Mouse (Mus musculus) embryonic stem cell, embryonic (primary cell): Measurements from ENCODE around the gene Tmem238.

ENCODE experiments used
- CTCF ChIA-PET, 4 experiments: fragments of 300-600 bp in 2 of 4; fragments of 350-600 bp in 2 of 4; sonication (Branson Sonifier 250); formaldehyde crosslinking; loops; one replicate each; lab custom pipeline; 2022; ENCODE audit warnings: inconsistent platforms in 2 of 4; lab: Charles Lee
- POLR2A ChIA-PET, 4 experiments: fragments of 300-600 bp in 2 of 4; fragments of 350-600 bp in 2 of 4; sonication (Branson Sonifier 250); formaldehyde crosslinking; loops; one replicate each; lab custom pipeline; 2022; ENCODE audit warnings: antibody characterized with exemption in 4 of 4, inconsistent platforms in 1 of 4; lab: Charles Lee

Tmem238 gene

DNA sequence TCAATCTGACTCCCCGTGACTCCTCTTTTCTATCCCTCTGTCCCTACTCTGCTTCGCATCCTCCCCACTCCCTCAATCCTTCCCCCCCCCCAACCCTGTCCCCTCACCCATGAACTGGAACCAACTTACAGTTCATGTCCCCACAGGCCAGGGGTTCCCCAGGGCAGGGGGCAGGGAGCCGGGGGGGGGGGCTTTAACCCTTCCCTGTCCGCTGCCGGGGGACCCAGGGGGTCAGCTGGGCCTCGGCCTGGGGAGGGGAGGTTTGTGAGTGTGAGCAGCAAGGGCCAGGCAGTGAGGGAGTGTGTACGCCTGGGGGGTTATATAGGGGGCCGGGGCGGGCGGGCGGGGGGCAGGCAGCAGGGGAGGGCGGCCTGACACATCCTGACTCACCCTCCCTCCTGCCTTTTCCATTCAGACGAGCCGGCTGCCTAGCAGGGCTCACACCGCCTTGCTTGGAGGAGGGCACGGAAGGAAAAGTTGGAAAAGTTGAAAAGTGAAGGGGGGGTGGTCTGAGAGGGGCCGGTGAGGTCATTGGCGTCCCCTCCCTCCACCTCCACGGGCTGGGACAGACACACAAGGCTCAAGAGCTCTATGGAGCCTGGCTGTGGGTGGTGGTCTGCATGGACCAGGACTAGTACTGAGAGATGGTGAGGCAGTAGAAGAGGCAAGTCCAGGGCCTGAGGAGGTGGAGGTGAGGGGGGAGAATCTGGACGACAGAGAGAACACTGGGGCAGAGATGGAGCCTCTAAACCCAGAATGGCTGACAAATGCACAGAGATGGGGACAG is 11.4 kb downstream of the Tmem238 start:
- POLR2A ChIA-PET = interaction anchor here (0.5 to 10.9 kb wide), 41 partner anchors 8 to 231 kb away, joined by 3 to 152 read pairs (median 7); partner anchors contain the start of genes Rpl28 (in 4 of the 4), Tmem238 (in 4 of the 4), Cox6b2 (in 3 of the 4) and Ube2s (in 3 of the 4)
- CTCF ChIA-PET = interaction anchor here in 3 of 4 experiments (0.5 to 1.3 kb wide), 4 partner anchors 11 to 221 kb away, joined by 3 to 10 read pairs (median 5); partner anchors contain the start of genes Shisa7 (in 1 of the 3) and Tmem238 (in 1 of the 3)

DNA sequence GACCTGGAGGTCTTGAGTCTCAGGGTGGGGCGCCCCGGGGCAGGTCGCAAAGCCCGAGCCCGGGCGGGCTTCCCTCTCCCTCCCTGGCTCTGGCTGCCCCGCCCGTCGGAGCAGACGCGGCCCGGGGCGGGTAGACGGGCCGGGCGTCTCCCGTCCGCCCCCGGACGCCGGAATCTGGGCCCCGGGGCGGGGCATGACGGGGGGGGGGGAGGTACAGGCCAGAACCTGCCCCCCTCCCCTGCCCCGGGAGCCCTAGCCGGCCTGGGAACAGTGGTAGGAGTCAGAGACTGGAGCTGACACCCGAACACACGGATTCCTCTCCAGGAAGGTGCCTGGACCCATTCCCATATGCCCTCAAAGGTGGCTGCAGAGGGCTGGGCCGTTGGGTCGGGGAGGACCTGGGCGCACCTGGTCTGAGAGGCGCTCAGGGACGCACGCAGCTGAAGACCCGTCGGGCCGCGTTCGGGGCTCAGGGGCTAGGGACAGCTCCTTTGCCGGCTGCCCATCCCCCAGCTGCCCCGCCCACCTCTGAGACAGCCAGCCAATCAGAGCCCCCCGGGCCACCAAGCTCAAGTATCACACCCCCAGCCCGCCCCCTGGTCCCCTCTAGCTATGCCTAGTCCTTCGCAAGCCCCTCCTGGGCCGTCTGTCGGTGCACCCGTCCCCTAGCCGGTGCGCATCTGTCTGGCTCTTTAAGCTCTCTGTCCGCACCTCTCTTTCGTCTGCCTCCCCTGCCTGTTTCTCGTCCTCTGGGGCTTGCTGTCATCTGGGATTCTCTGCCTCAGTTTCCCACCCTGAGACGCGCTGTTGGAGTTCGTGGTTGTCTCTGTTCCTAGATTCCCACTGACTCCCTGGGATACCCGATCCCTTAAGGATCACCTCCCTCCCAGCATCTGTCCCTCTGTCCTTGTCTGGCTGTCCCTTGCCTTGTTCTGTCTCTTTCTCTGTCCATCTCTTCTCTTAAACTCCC is 12.3 kb downstream of the Tmem238 start:
- CTCF ChIA-PET = interaction anchor here (0.5 to 1.6 kb wide), 10 partner anchors 9 to 232 kb away, joined by 3 to 10 read pairs (median 4); partner anchors contain the start of genes Shisa7 (in 1 of the 4) and Tmem238 (in 1 of the 4)
- POLR2A ChIA-PET = interaction anchor here (0.5 to 10.9 kb wide), 55 partner anchors 9 to 162 kb away, joined by 3 to 152 read pairs (median 6); partner anchors contain the start of genes Cox6b2 (in 4 of the 4), Rpl28 (in 4 of the 4), Tmem238 (in 4 of the 4) and Ube2s (in 3 of the 4)

DNA sequence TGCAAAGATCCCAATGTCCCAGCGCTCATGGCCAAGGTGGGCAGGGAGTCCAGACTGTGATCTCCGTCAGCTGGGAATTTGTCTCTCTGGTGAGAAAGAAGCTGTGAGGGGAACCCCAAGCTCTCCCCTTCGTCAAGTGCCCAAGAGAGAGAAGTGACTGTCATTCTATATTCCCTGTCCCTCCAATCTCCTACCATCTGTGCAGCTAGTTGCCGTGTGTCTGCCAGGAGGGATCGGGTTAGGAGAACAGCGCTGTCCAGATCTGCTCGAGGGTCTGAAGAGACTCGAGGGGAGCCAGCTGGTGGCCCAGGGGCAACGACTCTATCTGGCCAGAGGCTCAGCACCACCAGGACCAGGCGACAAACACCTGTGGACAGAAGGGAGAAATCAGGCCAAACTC is 13.3 kb downstream of the Tmem238 start:
- CTCF ChIA-PET = interaction anchor here in 2 of 4 experiments (1.0 to 1.6 kb wide), 3 partner anchors 10 to 71 kb away, joined by 3 to 7 read pairs (median 3); no protein-coding TSS in a partner anchor
- POLR2A ChIA-PET = interaction anchor here (0.8 to 10.9 kb wide), 30 partner anchors 10 to 287 kb away, joined by 3 to 152 read pairs (median 10); partner anchors contain the start of genes Rpl28 (in 4 of the 4), Tmem238 (in 4 of the 4), Cox6b2 (in 3 of the 4) and Ube2s (in 2 of the 4)

DNA sequence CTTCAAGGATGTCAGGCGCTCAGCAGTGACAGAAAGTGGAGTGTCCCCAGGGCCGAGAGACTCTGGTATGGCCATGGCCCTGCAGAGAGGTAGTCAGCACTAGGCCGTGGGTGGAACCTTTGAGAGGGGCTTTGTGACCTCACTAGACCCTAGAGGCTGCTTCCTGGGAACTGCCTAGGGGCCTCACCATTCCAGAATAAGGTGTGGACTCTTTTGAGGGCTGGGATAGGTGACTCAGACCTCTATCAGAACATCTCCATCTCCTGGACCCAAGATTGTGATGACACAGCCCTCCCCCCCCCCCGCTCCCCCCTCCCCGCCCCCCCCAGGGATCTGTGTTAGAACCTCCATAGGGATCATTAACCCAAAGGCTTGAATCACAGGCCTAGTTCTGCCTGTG is 18.3 kb downstream of the Tmem238 start, which contains the start of gene Fam71e2:
Gene Fam71e2 (minus strand): TSS at position 101 of the 400 bp plus-strand sequence.
- CTCF ChIA-PET = no interaction called here
- POLR2A ChIA-PET = interaction anchor here (0.8 to 10.9 kb wide), 10 partner anchors 17 to 41 kb away, joined by 3 to 152 read pairs (median 5); partner anchors contain the start of genes Rpl28 (in 4 of the 4), Cox6b2 (in 2 of the 4) and Ube2s (in 1 of the 4)

DNA sequence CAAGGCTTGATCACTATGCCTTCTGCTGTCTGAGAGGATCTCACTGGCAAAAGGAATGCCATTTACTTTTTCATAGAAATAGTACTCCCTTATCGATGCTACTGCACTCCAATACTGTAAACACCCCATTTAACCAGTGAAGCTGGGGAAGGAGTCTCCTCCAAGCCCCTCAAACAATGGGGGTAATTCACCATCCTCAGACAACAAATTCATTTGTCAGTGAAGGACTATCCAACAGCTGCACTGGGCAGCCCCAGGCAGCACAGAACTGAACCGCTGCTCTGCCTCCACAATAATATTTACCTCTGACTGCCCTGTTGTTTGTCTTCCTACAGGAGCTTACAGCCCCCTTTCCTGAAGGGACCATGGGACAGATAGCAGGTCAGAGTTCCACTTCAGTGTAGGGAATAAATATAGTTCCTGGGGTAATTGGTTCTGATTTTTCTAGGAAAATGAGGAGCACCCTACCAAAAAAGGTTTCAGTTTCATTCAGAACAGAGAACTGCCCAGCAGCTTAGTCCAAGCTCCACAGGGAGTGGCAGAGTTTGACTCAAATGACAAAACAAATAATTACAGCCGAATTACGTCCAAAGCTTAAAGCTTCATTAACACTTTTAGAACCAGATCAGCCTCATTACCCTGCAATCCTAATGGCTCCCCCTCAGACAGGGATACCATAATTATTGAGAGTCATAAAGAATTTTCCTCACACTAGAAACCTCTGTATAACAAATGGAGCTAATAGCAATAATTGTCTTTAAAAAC is 24.3 kb downstream of the Tmem238 start:
- POLR2A ChIA-PET = interaction anchor here (0.8 to 2.8 kb wide), 18 partner anchors 11 to 60 kb away, joined by 3 to 28 read pairs (median 6); partner anchors contain the start of genes Cox6b2 (in 4 of the 4), Rpl28 (in 3 of the 4), Tmem238 (in 2 of the 4) and Ube2s (in 2 of the 4)
- CTCF ChIA-PET = interaction anchor here in 1 of 4 experiments (0.9 to 1.1 kb wide), 2 partner anchors 12 to 28 kb away, joined by 3 read pairs; partner anchors contain the start of gene Rpl28

DNA sequence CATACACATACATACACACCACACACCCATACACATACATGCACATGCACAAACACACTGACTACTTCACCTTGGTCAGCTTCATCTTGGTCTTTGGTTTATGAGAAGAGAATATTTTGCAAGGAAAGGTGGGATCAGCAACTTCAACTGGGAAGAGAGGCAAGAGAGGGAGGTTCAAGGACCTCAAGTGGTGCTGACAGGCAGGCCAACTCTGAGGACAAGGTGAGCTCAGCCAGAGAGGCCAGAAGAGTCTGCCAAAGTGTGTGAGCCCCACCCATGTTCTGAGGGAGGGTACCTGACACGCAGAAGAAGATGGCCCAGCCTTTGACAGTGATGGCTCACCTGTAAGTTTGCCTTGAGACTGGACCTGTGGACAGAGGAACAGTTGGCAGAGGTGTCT is 29.8 kb downstream of the Tmem238 start:
- ChIA-PET CTCF (no interaction called here), POLR2A (interaction anchor here in 1 of 4 experiments (0.9 to 1.1 kb wide), 2 partner anchors 17 to 53 kb away, joined by 3 to 4 read pairs; no protein-coding TSS in a partner anchor)

DNA sequence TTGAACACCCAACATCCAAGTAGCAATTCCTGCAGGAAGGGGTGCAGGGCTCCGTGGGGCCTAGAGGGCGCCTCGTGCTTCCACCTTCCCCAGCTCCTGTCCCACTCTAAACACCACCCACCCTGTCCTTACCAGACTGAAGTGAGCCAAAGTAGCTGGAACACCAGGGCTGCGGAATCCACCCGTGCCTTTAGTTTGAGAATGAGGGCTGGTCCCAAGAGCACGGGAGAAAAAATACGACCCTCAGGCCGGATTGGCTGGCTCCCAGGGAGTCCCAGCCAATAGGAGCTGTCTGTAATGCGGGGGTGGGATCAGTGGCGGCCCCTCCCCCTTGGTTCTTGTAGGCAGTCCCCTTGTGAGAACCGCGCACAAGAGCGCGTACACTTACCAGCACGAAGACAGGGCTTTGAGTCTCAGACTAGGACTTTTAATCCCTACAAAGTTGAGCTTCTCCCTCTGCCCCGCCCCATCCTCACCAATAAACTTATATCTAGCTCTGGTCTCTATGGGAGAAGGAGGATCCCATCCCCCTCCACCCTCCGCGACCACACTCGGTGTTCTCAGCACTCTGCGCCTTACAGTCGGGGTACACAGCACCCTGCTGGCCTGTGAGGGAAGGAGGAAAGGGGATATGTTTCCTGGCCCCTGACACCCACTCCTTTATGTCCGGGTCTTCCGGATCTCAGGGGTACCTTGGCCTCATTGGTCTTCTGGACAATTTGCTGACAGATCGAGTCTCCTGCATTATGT is 36.5 kb downstream of the Tmem238 start, which contains the start of gene Cox6b2:
Gene Cox6b2 (minus strand): TSS at position 274 of the 750 bp plus-strand sequence.
- CTCF ChIA-PET = interaction anchor here in 3 of 4 experiments (0.5 to 2.4 kb wide), 21 partner anchors 13 to 245 kb away, joined by 3 to 15 read pairs (median 4); partner anchors contain the start of genes Hspbp1 (in 1 of the 3), Kmt5c (in 1 of the 3), Rpl28 (in 1 of the 3) and Sbk2 (in 1 of the 3)
- POLR2A ChIA-PET = interaction anchor here (0.5 to 10.8 kb wide), 216 partner anchors 8 to 1610 kb away, joined by 3 to 419 read pairs (median 6); partner anchors contain the start of genes Rpl28 (in 4 of the 4), Tmem238 (in 4 of the 4), Hspbp1 (in 3 of the 4) and Isoc2a (in 3 of the 4)

DNA sequence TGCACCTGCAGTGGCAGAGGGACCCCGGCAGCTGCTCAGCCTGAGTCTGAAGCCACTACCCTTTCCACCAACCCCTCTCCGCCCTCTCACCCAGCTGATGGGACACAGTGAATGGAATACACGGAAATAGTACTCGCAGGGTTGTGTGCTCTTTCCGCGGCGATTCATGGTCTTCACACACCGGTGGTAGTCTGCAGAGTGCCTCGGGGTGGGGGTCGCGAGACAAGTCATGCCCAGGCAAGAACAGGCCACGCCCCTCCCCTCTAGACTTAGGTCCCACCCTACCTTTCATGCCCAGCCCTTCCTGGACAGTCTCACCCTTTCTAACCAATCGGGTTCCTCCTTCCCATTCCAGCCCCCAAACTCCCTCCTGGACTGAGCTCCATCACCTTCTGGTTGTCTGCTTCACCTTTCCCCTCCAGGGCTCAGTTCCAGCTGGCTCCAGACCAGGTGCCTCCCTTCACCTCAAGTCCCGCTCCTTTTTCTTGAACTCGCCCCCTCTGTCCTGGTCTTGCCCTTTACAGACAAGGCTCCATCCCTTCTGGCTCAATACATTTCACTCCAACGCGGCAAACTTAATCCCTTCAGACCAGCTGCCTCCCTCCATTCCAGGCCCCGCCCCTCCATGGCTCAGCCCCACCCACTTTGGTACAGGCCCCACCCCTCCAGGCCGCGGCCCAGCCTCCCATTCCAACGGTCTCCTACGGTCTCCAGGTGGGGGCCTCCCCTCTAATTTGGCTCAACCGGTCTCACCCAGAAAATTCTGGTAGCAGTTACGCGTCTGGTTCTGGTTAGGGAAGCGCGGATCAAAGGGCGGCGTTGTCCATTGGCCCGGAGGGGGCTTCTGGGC is 37.3 kb downstream of the Tmem238 start:
- CTCF ChIA-PET = interaction anchor here in 3 of 4 experiments (0.5 to 2.4 kb wide), 20 partner anchors 12 to 226 kb away, joined by 3 to 15 read pairs (median 5); partner anchors contain the start of genes Hspbp1 (in 1 of the 3), Kmt5c (in 1 of the 3), Rpl28 (in 1 of the 3) and Sbk2 (in 1 of the 3)
- POLR2A ChIA-PET = interaction anchor here (0.5 to 10.8 kb wide), 211 partner anchors 9 to 1610 kb away, joined by 3 to 419 read pairs (median 6); partner anchors contain the start of genes Rpl28 (in 4 of the 4), Tmem238 (in 4 of the 4), Hspbp1 (in 3 of the 4) and Isoc2a (in 3 of the 4)

DNA sequence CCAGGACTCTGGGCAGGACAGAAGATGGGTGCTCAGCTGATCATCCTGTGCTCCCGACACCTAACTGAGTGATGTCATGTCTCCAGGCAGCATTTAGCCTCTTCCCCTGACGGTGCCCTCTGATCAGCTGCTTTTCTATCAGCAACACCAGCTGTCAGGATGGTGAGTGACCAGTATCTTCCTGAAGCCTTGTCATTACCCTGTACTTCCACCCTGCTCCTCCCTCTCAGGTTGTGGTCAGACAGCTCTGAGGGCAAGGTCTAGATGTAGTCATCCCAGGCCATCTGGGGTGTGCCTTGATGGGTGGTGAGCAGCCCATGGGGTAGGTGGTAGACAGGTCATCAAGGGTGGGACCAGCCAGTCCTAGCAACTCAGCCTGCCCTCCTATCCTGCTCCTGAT is 40.3 kb downstream of the Tmem238 start:
- CTCF ChIA-PET = interaction anchor here in 1 of 4 experiments (1.2 kb wide), 1 partner anchor 44 kb away, joined by 4 read pairs; no protein-coding TSS in a partner anchor
- POLR2A ChIA-PET = interaction anchor here (0.6 to 10.8 kb wide), 29 partner anchors 10 to 265 kb away, joined by 3 to 419 read pairs (median 6); partner anchors contain the start of genes Kmt5c (in 4 of the 4), Rpl28 (in 3 of the 4), Ube2s (in 3 of the 4) and Tmem238 (in 2 of the 4)

DNA sequence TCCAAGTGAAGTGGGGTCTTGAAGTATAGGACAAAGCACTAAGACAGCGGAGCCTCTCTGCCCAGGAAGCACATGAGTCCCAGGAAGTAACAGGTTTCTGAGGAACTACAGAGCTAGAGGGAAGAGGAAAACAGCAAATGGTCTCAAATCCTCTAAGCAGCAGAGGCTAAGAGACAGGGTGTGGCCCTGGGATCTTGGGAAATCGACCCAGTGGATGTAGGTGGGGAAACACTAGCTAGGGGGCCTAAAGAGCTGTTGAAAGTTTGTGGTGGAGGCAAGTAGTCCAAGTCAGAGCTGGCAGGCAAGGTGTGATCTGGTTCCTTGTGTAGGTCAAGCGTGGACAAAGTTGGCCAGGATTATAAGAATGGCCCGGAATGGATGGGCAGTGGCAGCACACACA is 41.1 kb downstream of the Tmem238 start:
- ChIA-PET POLR2A (interaction anchor here in 3 of 4 experiments (0.7 to 10.8 kb wide), 26 partner anchors 9 to 265 kb away, joined by 3 to 419 read pairs (median 6); partner anchors contain the start of genes Kmt5c (in 3 of the 3), Rpl28 (in 3 of the 3), Ube2s (in 3 of the 3) and Tmem238 (in 2 of the 3)), CTCF (interaction anchor here in 3 of 4 experiments (0.8 to 1.2 kb wide), 3 partner anchors 8 to 48 kb away, joined by 3 to 4 read pairs (median 3); partner anchors contain the start of gene Kmt5c (in 1 of the 3))

DNA sequence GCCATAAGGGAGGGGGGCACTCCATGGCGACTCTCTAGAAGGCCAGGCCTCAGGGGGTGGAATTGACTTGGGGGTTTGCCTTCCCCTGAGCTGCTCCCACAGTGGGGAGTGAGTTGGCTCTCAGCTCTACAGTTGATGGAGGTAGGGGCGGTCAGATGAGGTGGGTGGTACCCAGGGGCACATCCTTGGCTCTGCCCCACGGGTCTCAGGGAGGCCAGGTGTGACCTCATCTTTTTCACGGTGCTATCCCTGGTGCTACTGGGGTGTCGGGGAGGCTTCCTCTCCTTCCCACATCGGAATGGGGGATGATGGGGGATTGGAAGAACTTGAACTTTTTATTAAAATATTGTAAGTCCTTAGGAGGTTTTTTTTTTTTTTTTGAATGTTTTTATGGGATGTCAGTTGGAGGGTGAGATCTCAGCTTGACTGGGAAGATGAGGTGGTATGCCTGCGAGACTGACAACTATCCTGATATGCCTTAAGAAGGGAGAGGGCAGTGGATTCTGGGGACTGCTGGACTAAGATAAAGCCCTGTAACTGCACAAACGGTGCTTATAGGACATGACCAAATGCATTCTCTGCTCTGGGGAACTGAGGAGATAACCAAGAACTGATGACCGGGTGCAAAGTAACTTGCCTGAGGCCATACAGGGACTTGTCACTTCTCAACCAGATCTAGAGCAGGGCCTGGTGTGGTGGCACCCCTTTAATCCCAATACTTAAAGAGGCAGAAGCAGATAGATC is 42.1 kb downstream of the Tmem238 start:
- ChIA-PET POLR2A (interaction anchor here in 2 of 4 experiments (1.0 to 10.8 kb wide), 12 partner anchors 8 to 153 kb away, joined by 3 to 419 read pairs (median 9); partner anchors contain the start of genes Kmt5c (in 2 of the 2), Rpl28 (in 2 of the 2), Tmem238 (in 2 of the 2) and Hspbp1 (in 1 of the 2)), CTCF (no interaction called here)

DNA sequence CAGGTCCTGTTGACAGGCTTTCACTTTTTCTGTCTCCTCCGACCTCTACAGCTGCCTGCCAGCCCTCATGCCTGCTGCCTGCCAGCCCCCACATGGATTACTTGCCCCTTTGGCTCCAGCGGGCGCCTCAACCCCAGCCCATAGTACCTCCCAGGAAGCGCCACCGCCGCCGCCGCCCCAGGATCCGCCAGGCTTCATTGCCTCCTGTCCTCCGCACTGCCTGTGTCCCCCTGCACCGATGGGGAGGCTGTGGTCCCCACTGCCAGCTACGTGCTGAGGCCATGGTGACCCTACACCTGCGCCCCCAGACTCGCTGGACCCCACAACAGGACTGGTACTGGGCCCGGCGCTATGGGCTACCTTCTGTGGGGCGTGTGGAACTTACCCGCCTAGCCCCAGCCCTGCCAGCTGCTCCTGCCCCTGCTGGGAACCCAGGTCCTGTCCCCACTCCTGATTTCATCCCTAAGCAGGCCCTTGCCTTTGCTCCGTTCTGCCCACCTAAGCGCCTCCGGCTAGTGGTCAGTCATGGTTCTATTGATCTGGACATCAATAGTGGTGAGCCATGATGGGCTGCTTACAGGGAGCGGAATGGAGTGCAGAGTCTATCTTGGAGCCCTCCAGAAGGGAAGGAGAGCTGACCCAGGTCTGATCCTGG is 43.0 kb downstream of the Tmem238 start:
- CTCF ChIA-PET = interaction anchor here in 1 of 4 experiments (0.6 kb wide), 1 partner anchor 44 kb away, joined by 3 read pairs; no protein-coding TSS in a partner anchor
- POLR2A ChIA-PET = interaction anchor here in 3 of 4 experiments (1.0 to 10.8 kb wide), 14 partner anchors 9 to 154 kb away, joined by 3 to 251 read pairs (median 5); partner anchors contain the start of genes Rpl28 (in 3 of the 3), Tmem238 (in 2 of the 3), Hspbp1 (in 1 of the 3) and Ube2s (in 1 of the 3)
